Mouse (Mus musculus): ENCODE measurements around the gene Adgb. TPM values are rescaled to one million over a fixed set of nuclear protein-coding genes. Genes with fewer than 3 reads are reported as not detected.

The Adgb gene
- polyA plus RNA-seq, 1 experiment from 2014 or later: 0.32 TPM

GRCm38 (mm10) chr10:10395784-10396481 is 76.2 kb downstream of the Adgb start:
- no peak for DNase-seq (ENCODE audit: low spot score)

GRCm38 (mm10) chr10:10374629-10375028 is 97.5 kb downstream of the Adgb start:
- 39% methylated on average over 1 of the region's 1 CpGs for WGBS
- Histone ChIP-seq H3K9me3 (ENCODE audit: control insufficient read depth, low read length) (no peaks in the 10 kb centered on the region), H3K27me3 (ENCODE audit: control insufficient read depth, insufficient read depth, low read length) (no peaks in the 10 kb centered on the region), H3K4me3 (ENCODE audit: low read depth, low read length) (no peak overlapping the region), H3K27ac (replicated peaks; ENCODE audit: low read depth, low read length) (no peak overlapping the region), H3K9ac (ENCODE audit: low read length) (no peak overlapping the region), H3K4me1 (ENCODE audit: control insufficient read depth, insufficient read depth, low read length) (no peaks in the 10 kb centered on the region), H3K36me3 (ENCODE audit: control insufficient read depth, insufficient read depth, low read length) (no peaks in the 10 kb centered on the region), H3K4me2 (ENCODE audit: low read depth, severe bottlenecking) (no peak overlapping the region)
- no peak for ATAC-seq (ENCODE audit: insufficient number of reproducible peaks, low FRiP score, low TSS enrichment, low read depth)
- no peak for DNase-seq (ENCODE audit: low spot score)

More at GRCm38 (mm10) chr10:10395784-10396481, 76.2 kb downstream of the Adgb start:
- Histone ChIP-seq H3K36me3 (ENCODE audit: control insufficient read depth, insufficient read depth, low read length) (no peaks in the 10 kb centered on the region), H3K4me3 (ENCODE audit: low read depth, low read length) (no peak overlapping the region), H3K27ac (replicated peaks; ENCODE audit: low read depth, low read length) (no peak overlapping the region), H3K27me3 (ENCODE audit: control insufficient read depth, insufficient read depth, low read length) (no peaks in the 10 kb centered on the region), H3K9me3 (ENCODE audit: control insufficient read depth, low read length) (no peaks in the 10 kb centered on the region), H3K4me2 (ENCODE audit: low read depth, severe bottlenecking) (no peak overlapping the region), H3K4me1 (ENCODE audit: control insufficient read depth, insufficient read depth, low read length) (no peaks in the 10 kb centered on the region), H3K9ac (ENCODE audit: low read length) (no peak overlapping the region)
- ATAC-seq (ENCODE audit: insufficient number of reproducible peaks, low FRiP score, low TSS enrichment, low read depth): no peak
- 79% methylated on average over 4 of the region's 4 CpGs for WGBS

DNA sequence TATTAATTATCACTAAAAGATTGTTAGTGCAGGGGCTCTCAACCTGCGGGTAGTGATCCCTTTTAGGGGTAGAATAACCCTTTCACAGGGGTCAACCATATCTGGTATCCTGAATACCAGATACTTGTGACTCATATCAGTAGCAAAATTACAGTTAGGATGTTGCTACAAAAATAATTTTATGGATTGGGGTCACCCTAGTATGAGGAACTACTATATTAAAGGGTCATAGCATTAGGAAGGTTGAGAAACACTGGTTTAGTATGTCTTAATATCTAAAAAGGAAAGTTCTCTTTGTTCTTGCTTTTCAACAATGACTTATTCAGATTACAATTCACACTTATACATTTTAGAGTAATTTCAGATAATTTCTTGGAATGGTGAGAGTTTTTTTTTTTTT is 108.1 kb downstream of the Adgb start:
- no peak for ATAC-seq (ENCODE audit: insufficient number of reproducible peaks, low FRiP score, low TSS enrichment, low read depth)
- no peak overlapping the region for H3K4me3 ChIP-seq (ENCODE audit: low read depth, low read length)
- H3K9ac ChIP-seq (ENCODE audit: low read length): no peak overlapping the region
- H3K9me3 ChIP-seq (ENCODE audit: control insufficient read depth, low read length): no peaks in the 10 kb centered on the region
- no peak overlapping the region for H3K4me2 ChIP-seq (ENCODE audit: low read depth, severe bottlenecking)
- no peaks in the 10 kb centered on the region for H3K4me1 ChIP-seq (ENCODE audit: control insufficient read depth, insufficient read depth, low read length)
- no peaks in the 10 kb centered on the region for H3K36me3 ChIP-seq (ENCODE audit: control insufficient read depth, insufficient read depth, low read length)
- WGBS: 81% methylated on average over 1 of the region's 1 CpGs
- H3K27me3 ChIP-seq (ENCODE audit: control insufficient read depth, insufficient read depth, low read length): no peaks in the 10 kb centered on the region
- H3K27ac ChIP-seq (replicated peaks; ENCODE audit: low read depth, low read length): no peak overlapping the region
- no peak for DNase-seq (ENCODE audit: low spot score)

DNA sequence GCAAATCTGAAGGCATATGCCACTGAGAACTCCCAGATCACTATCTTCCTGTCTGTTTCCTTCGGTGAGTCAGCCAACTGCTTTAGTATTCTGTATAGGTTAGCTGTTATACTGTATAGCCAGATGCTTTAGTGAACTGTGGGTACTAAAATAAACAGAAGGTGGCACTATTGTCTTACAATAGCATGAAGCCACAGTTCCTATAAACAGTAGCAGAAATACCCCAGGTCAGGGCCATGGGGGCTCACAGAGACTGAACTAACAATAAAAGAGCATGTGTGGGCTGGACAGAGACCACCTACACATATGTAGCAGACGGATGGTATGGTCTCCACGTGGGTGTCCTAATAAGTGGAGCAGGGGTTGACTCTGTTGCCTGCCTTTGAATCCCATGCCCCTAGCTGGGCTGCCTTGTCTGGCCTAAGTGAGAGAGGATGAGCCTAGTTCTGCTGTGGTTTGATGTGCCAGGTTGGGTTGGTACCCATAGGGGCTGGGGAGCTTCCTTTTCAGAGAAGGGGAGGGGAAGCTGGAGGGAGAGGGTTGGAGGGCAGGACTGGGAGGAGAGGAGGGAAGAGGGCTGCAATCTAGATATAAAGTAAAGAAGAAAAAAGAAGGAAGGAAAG is 116.4 kb downstream of the Adgb start:
- H3K4me1 ChIP-seq (ENCODE audit: control insufficient read depth, insufficient read depth, low read length): no peaks in the 10 kb centered on the region
- no peak overlapping the region for H3K4me2 ChIP-seq (ENCODE audit: low read depth, severe bottlenecking)
- no peak overlapping the region for H3K27ac ChIP-seq (replicated peaks; ENCODE audit: low read depth, low read length)
- H3K36me3 ChIP-seq (ENCODE audit: control insufficient read depth, insufficient read depth, low read length): no peaks in the 10 kb centered on the region
- 16% methylated on average over 3 of the region's 3 CpGs for WGBS
- no peaks in the 10 kb centered on the region for H3K9me3 ChIP-seq (ENCODE audit: control insufficient read depth, low read length)
- H3K9ac ChIP-seq (ENCODE audit: low read length): no peak overlapping the region
- H3K27me3 ChIP-seq (ENCODE audit: control insufficient read depth, insufficient read depth, low read length): no peaks in the 10 kb centered on the region
- DNase-seq (ENCODE audit: low spot score) (peak; percentile 55), ATAC-seq (ENCODE audit: insufficient number of reproducible peaks, low FRiP score, low TSS enrichment, low read depth) (peak; percentile 79)
- no peak overlapping the region for H3K4me3 ChIP-seq (ENCODE audit: low read depth, low read length)

DNA sequence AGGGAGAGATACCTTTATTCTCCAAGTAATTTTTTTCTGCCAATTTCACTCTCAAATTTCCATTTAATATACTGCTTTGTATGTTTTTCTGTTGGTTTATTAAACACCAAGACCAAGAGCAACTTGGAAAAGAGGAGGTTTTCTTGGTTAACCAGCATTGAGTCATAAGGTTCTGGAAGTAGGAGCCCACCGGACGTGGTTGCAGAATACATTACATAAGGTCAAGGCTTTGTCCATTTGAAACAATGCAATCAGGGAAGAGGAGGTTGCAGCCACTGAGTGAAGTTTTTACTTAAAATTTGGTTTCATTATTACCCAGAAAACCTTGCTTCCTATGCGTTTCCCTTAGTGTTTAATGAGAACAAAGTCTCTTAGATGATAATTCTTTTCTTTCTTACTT is 119.9 kb downstream of the Adgb start:
- ATAC-seq (ENCODE audit: insufficient number of reproducible peaks, low FRiP score, low TSS enrichment, low read depth) (no peak), DNase-seq (ENCODE audit: low spot score) (no peak)
- no peak overlapping the region for H3K27ac ChIP-seq (replicated peaks; ENCODE audit: low read depth, low read length)
- WGBS: 89% methylated on average over 3 of the region's 3 CpGs
- no peak overlapping the region for H3K4me3 ChIP-seq (ENCODE audit: low read depth, low read length)
- H3K9me3 ChIP-seq (ENCODE audit: control insufficient read depth, low read length): no peaks in the 10 kb centered on the region
- no peaks in the 10 kb centered on the region for H3K4me1 ChIP-seq (ENCODE audit: control insufficient read depth, insufficient read depth, low read length)
- H3K27me3 ChIP-seq (ENCODE audit: control insufficient read depth, insufficient read depth, low read length): no peaks in the 10 kb centered on the region
- H3K36me3 ChIP-seq (ENCODE audit: control insufficient read depth, insufficient read depth, low read length): no peaks in the 10 kb centered on the region
- no peak overlapping the region for H3K4me2 ChIP-seq (ENCODE audit: low read depth, severe bottlenecking)
- no peak overlapping the region for H3K9ac ChIP-seq (ENCODE audit: low read length)

DNA sequence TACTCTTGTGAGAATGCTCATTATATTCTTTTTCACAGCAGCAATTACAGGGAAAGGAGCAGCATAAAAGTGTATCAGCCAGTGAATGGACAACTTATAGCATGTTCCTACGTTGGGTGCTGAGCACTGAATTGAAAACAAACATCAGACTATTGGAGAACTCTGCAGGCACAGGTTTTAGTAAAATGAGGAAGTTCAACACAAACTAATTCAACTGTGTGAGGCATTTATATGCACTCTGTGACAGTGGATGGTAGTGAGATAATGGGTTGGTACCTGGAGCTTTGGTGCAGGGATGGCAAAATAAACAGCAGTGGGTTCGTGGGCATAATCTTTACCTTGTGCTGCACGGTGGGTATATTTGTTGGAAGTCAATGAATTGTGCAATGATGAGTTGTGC is 121.6 kb downstream of the Adgb start:
- DNase-seq (ENCODE audit: low spot score) (no peak), ATAC-seq (ENCODE audit: insufficient number of reproducible peaks, low FRiP score, low TSS enrichment, low read depth) (no peak)
- 87% methylated on average over 3 of the region's 3 CpGs for WGBS

GRCm38 (mm10) chr10:10343930-10344329 is 128.2 kb downstream of the Adgb start:
- Histone ChIP-seq H3K27me3 (ENCODE audit: control insufficient read depth, insufficient read depth, low read length) (no peaks in the 10 kb centered on the region), H3K4me1 (ENCODE audit: control insufficient read depth, insufficient read depth, low read length) (no peaks in the 10 kb centered on the region), H3K4me2 (ENCODE audit: low read depth, severe bottlenecking) (no peak overlapping the region), H3K9me3 (ENCODE audit: control insufficient read depth, low read length) (no peaks in the 10 kb centered on the region), H3K36me3 (ENCODE audit: control insufficient read depth, insufficient read depth, low read length) (no peaks in the 10 kb centered on the region), H3K4me3 (ENCODE audit: low read depth, low read length) (no peak overlapping the region), H3K27ac (replicated peaks; ENCODE audit: low read depth, low read length) (no peak overlapping the region), H3K9ac (ENCODE audit: low read length) (no peak overlapping the region)
- no peak for ATAC-seq (ENCODE audit: insufficient number of reproducible peaks, low FRiP score, low TSS enrichment, low read depth)
- WGBS: 94% methylated on average over 3 of the region's 3 CpGs
- DNase-seq (ENCODE audit: low spot score): no peak

More for the DNA sequence above, 121.6 kb downstream of the Adgb start:
- H3K27me3 ChIP-seq (ENCODE audit: control insufficient read depth, insufficient read depth, low read length): no peaks in the 10 kb centered on the region
- H3K4me3 ChIP-seq (ENCODE audit: low read depth, low read length): no peak overlapping the region
- no peaks in the 10 kb centered on the region for H3K36me3 ChIP-seq (ENCODE audit: control insufficient read depth, insufficient read depth, low read length)
- H3K9ac ChIP-seq (ENCODE audit: low read length): no peak overlapping the region
- H3K4me1 ChIP-seq (ENCODE audit: control insufficient read depth, insufficient read depth, low read length): no peaks in the 10 kb centered on the region
- no peak overlapping the region for H3K4me2 ChIP-seq (ENCODE audit: low read depth, severe bottlenecking)
- no peaks in the 10 kb centered on the region for H3K9me3 ChIP-seq (ENCODE audit: control insufficient read depth, low read length)
- H3K27ac ChIP-seq (replicated peaks; ENCODE audit: low read depth, low read length): no peak overlapping the region

GRCm38 (mm10) chr10:10325560-10325959 is 146.6 kb downstream of the Adgb start:
- no peaks in the 10 kb centered on the region for H3K36me3 ChIP-seq (ENCODE audit: control insufficient read depth, insufficient read depth, low read length)
- 93% methylated on average over 2 of the region's 2 CpGs for WGBS
- no peaks in the 10 kb centered on the region for H3K27me3 ChIP-seq (ENCODE audit: control insufficient read depth, insufficient read depth, low read length)
- no peak overlapping the region for H3K4me3 ChIP-seq (ENCODE audit: low read depth, low read length)
- no peak overlapping the region for H3K4me2 ChIP-seq (ENCODE audit: low read depth, severe bottlenecking)
- H3K9me3 ChIP-seq (ENCODE audit: control insufficient read depth, low read length): no peaks in the 10 kb centered on the region
- no peak overlapping the region for H3K27ac ChIP-seq (replicated peaks; ENCODE audit: low read depth, low read length)
- H3K4me1 ChIP-seq (ENCODE audit: control insufficient read depth, insufficient read depth, low read length): no peaks in the 10 kb centered on the region
- ATAC-seq (ENCODE audit: insufficient number of reproducible peaks, low FRiP score, low TSS enrichment, low read depth) (no peak), DNase-seq (ENCODE audit: low spot score) (no peak)
- H3K9ac ChIP-seq (ENCODE audit: low read length): no peak overlapping the region
